Mouse (Mus musculus): ENCODE measurements around the gene Vangl2. TPM values are rescaled to one million over a fixed set of nuclear protein-coding genes. Genes with fewer than 3 reads are reported as not detected.

Gene Vangl2
- polyA plus RNA-seq, 1 experiment from 2014 or later = 28.3 TPM

- no peaks in the 10 kb centered on the region for H3K4me1 ChIP-seq
- no peak for DNase-seq (ENCODE audit: low spot score)
- 62% methylated on average over 10 of the region's 10 CpGs for WGBS
- no peaks in the 10 kb centered on the region for H3K27me3 ChIP-seq (replicated peaks; ENCODE audit: low read depth, poor library complexity, severe bottlenecking)
- no peaks in the 10 kb centered on the region for H3K9me3 ChIP-seq
- H3K36me3 ChIP-seq (replicated peaks) = no peaks in the 10 kb centered on the region
- no peak overlapping the region for H3K4me3 ChIP-seq
- H3K27ac ChIP-seq (replicated peaks) = no peak overlapping the region
Observed at GRCm38 (mm10) chr1:171970854-171971586, 57.2 kb downstream of the Vangl2 start.

GRCm38 (mm10) chr1:171969221-171969620 lies 59.0 kb downstream of the Vangl2 start:
- H3K27ac ChIP-seq (replicated peaks) = no peak overlapping the region
- H3K27me3 ChIP-seq (replicated peaks; ENCODE audit: low read depth, poor library complexity, severe bottlenecking) = no peaks in the 10 kb centered on the region
- H3K4me3 ChIP-seq = no peak overlapping the region
- H3K4me1 ChIP-seq = no peaks in the 10 kb centered on the region
- DNase-seq (ENCODE audit: low spot score) = no peak
- H3K36me3 ChIP-seq (replicated peaks) = no peaks in the 10 kb centered on the region
- no peaks in the 10 kb centered on the region for H3K9me3 ChIP-seq
- WGBS = 88% methylated on average over 6 of the region's 6 CpGs

- no peaks in the 10 kb centered on the region for H3K4me1 ChIP-seq
- no peaks in the 10 kb centered on the region for H3K9me3 ChIP-seq
- no peak for DNase-seq (ENCODE audit: low spot score)
- H3K27ac ChIP-seq (replicated peaks) = no peak overlapping the region
- 89% methylated on average over 6 of the region's 6 CpGs for WGBS
- H3K36me3 ChIP-seq (replicated peaks) = no peaks in the 10 kb centered on the region
- no peak overlapping the region for H3K4me3 ChIP-seq
- H3K27me3 ChIP-seq (replicated peaks; ENCODE audit: low read depth, poor library complexity, severe bottlenecking) = no peaks in the 10 kb centered on the region
Observed at GRCm38 (mm10) chr1:171966054-171966790, 62.0 kb downstream of the Vangl2 start.

GRCm38 (mm10) chr1:171963613-171964012 lies 64.6 kb downstream of the Vangl2 start:
- 88% methylated on average over 6 of the region's 6 CpGs for WGBS
- no peaks in the 10 kb centered on the region for H3K36me3 ChIP-seq (replicated peaks)
- no peaks in the 10 kb centered on the region for H3K9me3 ChIP-seq
- no peak overlapping the region for H3K4me3 ChIP-seq
- no peaks in the 10 kb centered on the region for H3K27me3 ChIP-seq (replicated peaks; ENCODE audit: low read depth, poor library complexity, severe bottlenecking)
- H3K27ac ChIP-seq (replicated peaks) = no peak overlapping the region
- no peak for DNase-seq (ENCODE audit: low spot score)
- no peaks in the 10 kb centered on the region for H3K4me1 ChIP-seq

- WGBS = 83% methylated on average over 6 of the region's 6 CpGs
- Histone ChIP-seq H3K27ac (replicated peaks) (no peak overlapping the region), H3K4me1 (no peaks in the 10 kb centered on the region), H3K27me3 (replicated peaks; ENCODE audit: low read depth, poor library complexity, severe bottlenecking) (no peaks in the 10 kb centered on the region), H3K4me3 (no peak overlapping the region), H3K36me3 (replicated peaks) (no peaks in the 10 kb centered on the region), H3K9me3 (no peaks in the 10 kb centered on the region)
- DNase-seq (ENCODE audit: low spot score) = no peak
Observed at GRCm38 (mm10) chr1:171961704-171962103, 66.5 kb downstream of the Vangl2 start.

- Histone ChIP-seq H3K36me3 (replicated peaks) (no peaks in the 10 kb centered on the region), H3K27me3 (replicated peaks; ENCODE audit: low read depth, poor library complexity, severe bottlenecking) (no peaks in the 10 kb centered on the region), H3K27ac (replicated peaks) (no peak overlapping the region), H3K4me1 (no peaks in the 10 kb centered on the region), H3K4me3 (no peak overlapping the region), H3K9me3 (no peaks in the 10 kb centered on the region)
- DNase-seq (ENCODE audit: low spot score) = no peak
- 87% methylated on average over 5 of the region's 5 CpGs for WGBS
Observed at GRCm38 (mm10) chr1:171960726-171961125, 67.5 kb downstream of the Vangl2 start.

- Histone ChIP-seq H3K27ac (replicated peaks) (no peak overlapping the region), H3K4me1 (no peaks in the 10 kb centered on the region), H3K4me3 (no peak overlapping the region), H3K27me3 (replicated peaks; ENCODE audit: low read depth, poor library complexity, severe bottlenecking) (no peaks in the 10 kb centered on the region), H3K36me3 (replicated peaks) (no peaks in the 10 kb centered on the region), H3K9me3 (no peaks in the 10 kb centered on the region)
- WGBS = 80% methylated on average over 2 of the region's 2 CpGs
- no peak for DNase-seq (ENCODE audit: low spot score)
Observed at GRCm38 (mm10) chr1:171957411-171957810, 70.8 kb downstream of the Vangl2 start.

GRCm38 (mm10) chr1:171955071-171955470 lies 73.2 kb downstream of the Vangl2 start:
- Histone ChIP-seq H3K4me1 (no peaks in the 10 kb centered on the region), H3K27me3 (replicated peaks; ENCODE audit: low read depth, poor library complexity, severe bottlenecking) (no peaks in the 10 kb centered on the region), H3K36me3 (replicated peaks) (no peaks in the 10 kb centered on the region), H3K27ac (replicated peaks) (no peak overlapping the region), H3K9me3 (no peaks in the 10 kb centered on the region), H3K4me3 (no peak overlapping the region)
- 77% methylated on average over 6 of the region's 6 CpGs for WGBS
- no peak for DNase-seq (ENCODE audit: low spot score)

Other genes with a start within 250 kb of the Vangl2 start
- gene Cd84, start 188.7 kb downstream of the Vangl2 start, polyA plus RNA-seq (2016; fragmentation: Nextera tagmentation; extraction: Ambion mirVana) = 0.31 and 0.65 TPM in 2 replicates
- not detected in 2 replicates for gene Gm10521, start 132.8 kb downstream of the Vangl2 start, polyA plus RNA-seq (2016; fragmentation: Nextera tagmentation; extraction: Ambion mirVana)
- gene Slamf6, start 110.9 kb downstream of the Vangl2 start, polyA plus RNA-seq (2016; fragmentation: Nextera tagmentation; extraction: Ambion mirVana) = 0.45 TPM in 1 of 2 replicates, not detected in the other
- gene Nhlh1, start 29.1 kb upstream of the Vangl2 start, polyA plus RNA-seq (2016; fragmentation: Nextera tagmentation; extraction: Ambion mirVana) = 4.1 and 4.7 TPM in 2 replicates
- gene Copa, start 54.1 kb upstream of the Vangl2 start, polyA plus RNA-seq (2016; fragmentation: Nextera tagmentation; extraction: Ambion mirVana) = 185 and 189 TPM in 2 replicates
- 92.1 and 98.5 TPM in 2 replicates for gene Ncstn, start 54.4 kb upstream of the Vangl2 start, polyA plus RNA-seq (2016; fragmentation: Nextera tagmentation; extraction: Ambion mirVana)
- 184 and 185 TPM in 2 replicates for gene Pex19, start 98.3 kb upstream of the Vangl2 start, polyA plus RNA-seq (2016; fragmentation: Nextera tagmentation; extraction: Ambion mirVana)
- gene Dcaf8, start 119.6 kb upstream of the Vangl2 start, polyA plus RNA-seq (2016; fragmentation: Nextera tagmentation; extraction: Ambion mirVana) = 130 and 141 TPM in 2 replicates
- 123 and 138 TPM in 2 replicates for gene Pea15a, start 178.4 kb upstream of the Vangl2 start, polyA plus RNA-seq (2016; fragmentation: Nextera tagmentation; extraction: Ambion mirVana)
- gene Casq1, start 191.4 kb upstream of the Vangl2 start, polyA plus RNA-seq (2016; fragmentation: Nextera tagmentation; extraction: Ambion mirVana) = 1.6 TPM in 2 replicates
- gene Atp1a4, start 230.0 kb upstream of the Vangl2 start, polyA plus RNA-seq (2016; fragmentation: Nextera tagmentation; extraction: Ambion mirVana) = not detected in 2 replicates
- 33.7 and 39.5 TPM in 2 replicates for gene Igsf8, start 233.2 kb upstream of the Vangl2 start, polyA plus RNA-seq (2016; fragmentation: Nextera tagmentation; extraction: Ambion mirVana)